Mouse (Mus musculus): ENCODE results near the gene Megf8. TPM values are rescaled to one million over a fixed set of nuclear protein-coding genes. Genes with fewer than 3 reads are reported as not detected.

Megf8 gene
- polyA plus RNA-seq, 1 experiment from 2014 or later: 15.4 TPM

DNA sequence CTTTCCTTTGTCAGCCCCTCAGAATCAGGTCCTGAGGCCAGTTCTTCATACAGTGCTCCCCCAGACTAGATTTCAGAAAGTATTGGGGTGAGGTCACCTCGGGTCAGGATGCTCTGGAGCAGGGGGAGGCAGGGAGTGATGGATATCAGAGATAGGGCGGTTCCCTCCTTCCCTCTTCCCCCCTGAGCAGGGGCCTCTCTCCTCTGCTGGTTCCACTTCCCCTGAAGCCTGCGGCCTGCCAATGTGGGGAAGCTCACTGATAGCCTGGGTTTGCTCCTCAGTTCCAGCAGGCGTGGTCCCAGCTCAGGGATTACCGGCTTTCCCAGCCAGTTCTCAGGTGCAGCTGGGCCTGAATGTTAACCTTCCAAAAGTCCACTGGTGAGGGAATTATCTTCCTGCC is 33.3 kb upstream of the Megf8 start:
- H3K4me3 ChIP-seq (ENCODE audit: low read depth, low read length): peak overlapping the region; percentile 90
- H3K27me3 ChIP-seq (replicated peaks; ENCODE audit: control insufficient read depth, insufficient read depth, low read length): no peaks in the 10 kb centered on the region
- peaks cover 33% of the 10 kb centered on the region for H3K4me1 ChIP-seq (ENCODE audit: control insufficient read depth, insufficient read depth, low read length)
- DNase-seq (ENCODE audit: low spot score) (peak; percentile 55), ATAC-seq (ENCODE audit: low read depth) (no peak)
- peaks cover 41% of the 10 kb centered on the region for H3K36me3 ChIP-seq (ENCODE audit: control insufficient read depth, insufficient read depth, low read length)
- H3K9ac ChIP-seq (ENCODE audit: low read depth, low read length): peak overlapping the region; percentile 89
- no peaks in the 10 kb centered on the region for H3K9me3 ChIP-seq (ENCODE audit: control insufficient read depth, low read length)
- H3K4me2 ChIP-seq (ENCODE audit: low read depth, low read length): peak overlapping the region; percentile 84
- WGBS: 22% methylated on average over 5 of the region's 5 CpGs
- peak overlapping the region; percentile 99 for H3K27ac ChIP-seq (replicated peaks; ENCODE audit: low read depth, low read length)

DNA sequence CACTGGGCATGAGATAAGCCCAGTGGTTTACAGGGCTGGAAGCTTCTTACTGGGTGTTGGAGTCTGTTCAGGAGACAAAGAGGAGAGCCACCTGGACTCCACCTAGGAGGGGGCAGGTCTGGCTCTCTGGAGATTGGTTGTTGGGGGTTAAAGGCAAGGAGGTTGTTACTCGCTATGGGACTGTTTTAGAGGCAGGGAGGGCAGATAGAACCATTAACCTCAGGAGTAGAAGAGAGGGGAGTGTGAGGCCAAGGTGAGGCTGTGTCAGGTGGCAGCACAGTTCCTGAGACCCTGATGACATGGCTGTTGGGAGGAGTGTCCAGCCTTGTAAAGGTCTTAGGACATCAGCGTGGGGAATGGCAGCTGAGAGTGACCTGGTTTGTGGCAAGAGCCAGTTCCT is 32.8 kb upstream of the Megf8 start:
- ATAC-seq (ENCODE audit: low read depth) (no peak), DNase-seq (ENCODE audit: low spot score) (no peak)
- Histone ChIP-seq H3K27me3 (replicated peaks; ENCODE audit: control insufficient read depth, insufficient read depth, low read length) (no peaks in the 10 kb centered on the region), H3K9ac (ENCODE audit: low read depth, low read length) (peak overlapping the region; percentile 89), H3K4me1 (ENCODE audit: control insufficient read depth, insufficient read depth, low read length) (peaks cover 33% of the 10 kb centered on the region), H3K9me3 (ENCODE audit: control insufficient read depth, low read length) (no peaks in the 10 kb centered on the region), H3K36me3 (ENCODE audit: control insufficient read depth, insufficient read depth, low read length) (peaks cover 46% of the 10 kb centered on the region), H3K4me2 (ENCODE audit: low read depth, low read length) (peak overlapping the region; percentile 84), H3K4me3 (ENCODE audit: low read depth, low read length) (peak overlapping the region; percentile 90), H3K27ac (replicated peaks; ENCODE audit: low read depth, low read length) (peak overlapping the region; percentile 99; the same call in 1 of the 2 replicates)
- 56% methylated on average over 2 of the region's 2 CpGs for WGBS

DNA sequence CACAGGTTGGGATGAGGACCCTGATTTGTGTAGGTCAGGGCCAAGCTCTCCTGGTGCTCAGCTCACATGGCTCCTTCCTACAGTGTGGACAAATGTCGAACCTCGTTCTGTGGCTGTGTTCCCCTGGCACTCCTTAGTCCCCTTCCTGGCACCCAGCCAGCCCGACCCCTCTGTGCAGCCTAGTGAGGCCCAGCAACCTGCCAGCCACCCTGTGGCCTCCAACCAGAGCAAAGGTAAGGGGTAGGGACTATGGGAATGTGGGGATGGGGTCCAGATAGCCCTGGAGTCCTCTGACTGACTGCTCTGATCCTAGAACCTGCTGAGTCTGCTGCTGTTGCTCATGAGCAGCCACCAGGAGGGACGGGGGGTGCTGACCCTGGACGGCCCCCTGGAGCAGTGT is 32.2 kb upstream of the Megf8 start:
- Histone ChIP-seq H3K27ac (replicated peaks; ENCODE audit: low read depth, low read length) (no peak overlapping the region), H3K36me3 (ENCODE audit: control insufficient read depth, insufficient read depth, low read length) (peaks cover 52% of the 10 kb centered on the region), H3K4me2 (ENCODE audit: low read depth, low read length) (peak overlapping the region; percentile 84), H3K27me3 (replicated peaks; ENCODE audit: control insufficient read depth, insufficient read depth, low read length) (no peaks in the 10 kb centered on the region), H3K9me3 (ENCODE audit: control insufficient read depth, low read length) (peaks cover 5% of the 10 kb centered on the region; the same call in 1 of the 2 replicates), H3K9ac (ENCODE audit: low read depth, low read length) (peak overlapping the region; percentile 89; the same call in 1 of the 2 replicates), H3K4me1 (ENCODE audit: control insufficient read depth, insufficient read depth, low read length) (peaks cover 33% of the 10 kb centered on the region), H3K4me3 (ENCODE audit: low read depth, low read length) (no peak overlapping the region)
- DNase-seq (ENCODE audit: low spot score) (no peak), ATAC-seq (ENCODE audit: low read depth) (no peak)
- WGBS: 67% methylated on average over 5 of the region's 5 CpGs

DNA sequence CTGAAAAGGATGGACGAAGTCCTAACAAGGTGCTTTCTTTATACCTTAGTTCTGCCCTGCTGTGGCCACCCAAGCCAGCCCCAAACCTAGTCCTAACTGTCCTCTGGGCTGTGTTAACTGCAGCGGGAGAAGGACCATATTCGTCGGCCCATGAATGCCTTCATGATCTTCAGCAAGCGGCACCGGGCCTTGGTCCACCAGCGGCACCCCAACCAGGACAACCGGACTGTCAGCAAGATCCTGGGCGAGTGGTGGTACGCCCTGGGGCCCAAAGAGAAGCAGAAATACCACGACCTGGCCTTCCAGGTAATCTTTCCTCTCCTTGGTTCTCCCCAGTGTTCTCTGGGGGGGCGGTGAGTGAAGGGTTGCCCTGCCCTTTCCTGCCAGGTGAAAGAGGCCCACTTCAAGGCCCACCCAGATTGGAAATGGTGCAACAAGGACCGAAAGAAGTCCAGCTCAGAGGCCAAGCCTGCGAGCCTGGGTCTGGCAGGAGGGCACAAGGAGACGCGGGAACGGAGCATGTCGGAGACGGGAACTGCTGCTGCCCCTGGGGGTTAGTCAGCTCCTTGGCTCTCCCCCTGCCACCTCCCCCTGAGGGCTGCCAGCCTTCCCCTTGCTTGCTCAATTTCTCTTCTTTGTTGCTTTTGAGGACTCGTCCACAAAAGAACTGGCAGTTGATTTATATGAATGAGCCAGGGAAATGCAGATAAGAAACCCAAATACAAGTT is 31.3 kb upstream of the Megf8 start:
- Histone ChIP-seq H3K9ac (ENCODE audit: low read depth, low read length) (no peak overlapping the region), H3K9me3 (ENCODE audit: control insufficient read depth, low read length) (peaks cover 6% of the 10 kb centered on the region; the same call in 1 of the 2 replicates), H3K4me1 (ENCODE audit: control insufficient read depth, insufficient read depth, low read length) (peaks cover 24% of the 10 kb centered on the region), H3K36me3 (ENCODE audit: control insufficient read depth, insufficient read depth, low read length) (peaks cover 61% of the 10 kb centered on the region), H3K4me3 (ENCODE audit: low read depth, low read length) (no peak overlapping the region), H3K4me2 (ENCODE audit: low read depth, low read length) (no peak overlapping the region), H3K27ac (replicated peaks; ENCODE audit: low read depth, low read length) (no peak overlapping the region), H3K27me3 (replicated peaks; ENCODE audit: control insufficient read depth, insufficient read depth, low read length) (no peaks in the 10 kb centered on the region)
- DNase-seq (ENCODE audit: low spot score) (no peak), ATAC-seq (ENCODE audit: low read depth) (no peak)
- 89% methylated on average over 20 of the region's 20 CpGs for WGBS

DNA sequence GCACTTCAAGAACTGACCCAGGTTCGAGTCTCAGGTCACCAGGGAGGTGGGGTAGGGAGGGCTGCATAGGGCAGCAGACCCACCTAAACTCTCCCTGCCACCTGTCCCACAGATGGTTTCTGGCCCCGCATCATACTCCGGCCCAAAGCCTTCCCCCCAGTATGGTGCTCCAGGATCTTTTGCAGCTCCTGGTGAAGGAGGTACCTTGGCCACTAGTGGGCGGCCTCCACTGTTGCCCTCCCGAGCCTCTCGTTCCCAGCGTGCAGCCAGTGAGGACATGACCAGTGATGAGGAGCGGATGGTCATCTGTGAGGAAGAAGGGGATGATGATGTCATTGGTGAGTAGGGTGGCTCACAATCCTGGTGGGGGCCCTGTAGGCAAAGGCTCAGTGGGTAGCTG is 30.0 kb upstream of the Megf8 start:
- Histone ChIP-seq H3K4me3 (ENCODE audit: low read depth, low read length) (no peak overlapping the region), H3K27ac (replicated peaks; ENCODE audit: low read depth, low read length) (no peak overlapping the region)
- WGBS: 79% methylated on average over 8 of the region's 8 CpGs

DNA sequence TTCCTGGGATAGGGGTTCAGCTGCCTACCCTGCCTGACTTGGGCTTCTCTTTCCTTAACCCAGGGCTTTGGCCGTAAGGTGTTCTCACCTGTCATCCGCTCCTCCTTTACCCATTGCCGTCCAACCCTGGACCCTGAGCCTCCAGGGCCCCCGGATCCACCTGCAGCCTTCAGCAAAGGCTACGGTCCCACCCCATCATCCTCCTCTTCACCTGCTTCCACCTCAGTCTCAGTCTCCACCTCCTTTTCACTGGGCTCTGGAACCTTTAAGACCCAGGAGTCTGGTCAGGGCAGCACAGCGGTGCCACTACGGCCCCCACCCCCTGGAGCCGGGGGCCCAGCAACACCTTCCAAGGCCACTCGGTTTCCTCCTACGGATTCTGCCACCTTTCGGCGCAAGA is 29.0 kb upstream of the Megf8 start:
- DNase-seq (ENCODE audit: low spot score): no peak
- no peak for ATAC-seq (ENCODE audit: low read depth)
- no peak overlapping the region for H3K4me2 ChIP-seq (ENCODE audit: low read depth, low read length)
- peaks cover 84% of the 10 kb centered on the region for H3K36me3 ChIP-seq (ENCODE audit: control insufficient read depth, insufficient read depth, low read length)
- no peak overlapping the region for H3K9ac ChIP-seq (ENCODE audit: low read depth, low read length)
- H3K4me3 ChIP-seq (ENCODE audit: low read depth, low read length): no peak overlapping the region
- WGBS: 94% methylated on average over 11 of the region's 12 CpGs
- no peak overlapping the region for H3K27ac ChIP-seq (replicated peaks; ENCODE audit: low read depth, low read length)
- peaks cover 6% of the 10 kb centered on the region; the same call in 1 of the 2 replicates for H3K9me3 ChIP-seq (ENCODE audit: control insufficient read depth, low read length)
- peaks cover 15% of the 10 kb centered on the region for H3K4me1 ChIP-seq (ENCODE audit: control insufficient read depth, insufficient read depth, low read length)
- no peaks in the 10 kb centered on the region for H3K27me3 ChIP-seq (replicated peaks; ENCODE audit: control insufficient read depth, insufficient read depth, low read length)

More for the DNA sequence above, 30.0 kb upstream of the Megf8 start:
- Histone ChIP-seq H3K27me3 (replicated peaks; ENCODE audit: control insufficient read depth, insufficient read depth, low read length) (no peaks in the 10 kb centered on the region), H3K4me1 (ENCODE audit: control insufficient read depth, insufficient read depth, low read length) (peaks cover 15% of the 10 kb centered on the region), H3K9ac (ENCODE audit: low read depth, low read length) (no peak overlapping the region), H3K4me2 (ENCODE audit: low read depth, low read length) (no peak overlapping the region), H3K9me3 (ENCODE audit: control insufficient read depth, low read length) (peaks cover 6% of the 10 kb centered on the region; the same call in 1 of the 2 replicates), H3K36me3 (ENCODE audit: control insufficient read depth, insufficient read depth, low read length) (peaks cover 74% of the 10 kb centered on the region)
- ATAC-seq (ENCODE audit: low read depth) (no peak), DNase-seq (ENCODE audit: low spot score) (no peak)

DNA sequence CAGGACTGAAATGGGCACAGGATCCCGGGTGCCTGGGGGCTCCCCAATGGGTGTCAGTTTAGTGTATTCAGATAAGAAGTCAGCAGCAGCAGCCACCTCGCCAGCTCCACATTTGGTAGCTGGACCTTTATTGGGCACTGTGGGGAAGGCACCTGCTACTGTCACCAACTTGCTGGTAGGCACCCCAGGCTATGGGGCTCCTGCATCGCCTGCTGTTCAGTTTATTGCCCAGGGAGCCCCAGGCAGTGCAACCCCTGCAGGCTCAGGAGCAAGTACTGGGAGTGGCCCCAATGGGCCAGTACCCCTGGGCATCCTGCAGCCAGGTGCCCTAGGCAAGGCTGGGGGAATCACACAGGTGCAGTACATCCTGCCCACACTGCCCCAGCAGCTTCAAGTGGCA is 28.2 kb upstream of the Megf8 start:
- peaks cover 10% of the 10 kb centered on the region; the same call in 1 of the 2 replicates for H3K4me1 ChIP-seq (ENCODE audit: control insufficient read depth, insufficient read depth, low read length)

DNA sequence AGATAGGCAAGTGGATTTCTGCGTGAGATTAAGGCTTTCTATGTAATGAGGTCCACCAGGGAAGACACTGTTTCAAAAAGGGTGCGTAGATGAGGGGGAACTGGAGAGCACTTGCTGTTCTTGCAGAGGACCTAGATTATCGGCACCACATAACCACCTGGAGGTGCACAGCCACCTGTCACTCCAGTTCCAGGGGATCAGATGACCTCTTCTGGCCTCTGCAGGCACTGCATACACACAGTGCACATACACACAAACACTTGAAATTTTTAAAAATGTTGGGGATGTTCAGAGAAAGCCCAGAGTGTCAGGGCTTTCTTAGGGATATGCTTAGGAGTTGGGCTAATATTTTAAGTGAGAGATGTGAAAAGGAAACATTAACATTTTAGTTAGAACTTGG is 27.0 kb upstream of the Megf8 start:
- Histone ChIP-seq H3K4me1 (ENCODE audit: control insufficient read depth, insufficient read depth, low read length) (0 out of 2 replicates have a peak, but pooled peaks cover under 1% of the 10 kb centered on the region), H3K27ac (replicated peaks; ENCODE audit: low read depth, low read length) (no peak overlapping the region), H3K9ac (ENCODE audit: low read depth, low read length) (no peak overlapping the region), H3K27me3 (replicated peaks; ENCODE audit: control insufficient read depth, insufficient read depth, low read length) (no peaks in the 10 kb centered on the region), H3K4me3 (ENCODE audit: low read depth, low read length) (no peak overlapping the region), H3K36me3 (ENCODE audit: control insufficient read depth, insufficient read depth, low read length) (peaks cover 100% of the 10 kb centered on the region), H3K4me2 (ENCODE audit: low read depth, low read length) (no peak overlapping the region), H3K9me3 (ENCODE audit: control insufficient read depth, low read length) (peaks cover 6% of the 10 kb centered on the region; the same call in 1 of the 2 replicates)
- no peak for DNase-seq (ENCODE audit: low spot score)
- WGBS: 95% methylated on average over 3 of the region's 3 CpGs
- ATAC-seq (ENCODE audit: low read depth): no peak

More for the DNA sequence above, 28.2 kb upstream of the Megf8 start:
- Histone ChIP-seq H3K4me3 (ENCODE audit: low read depth, low read length) (no peak overlapping the region), H3K27ac (replicated peaks; ENCODE audit: low read depth, low read length) (no peak overlapping the region), H3K27me3 (replicated peaks; ENCODE audit: control insufficient read depth, insufficient read depth, low read length) (no peaks in the 10 kb centered on the region), H3K9ac (ENCODE audit: low read depth, low read length) (no peak overlapping the region), H3K36me3 (ENCODE audit: control insufficient read depth, insufficient read depth, low read length) (peaks cover 91% of the 10 kb centered on the region), H3K9me3 (ENCODE audit: control insufficient read depth, low read length) (peaks cover 6% of the 10 kb centered on the region; the same call in 1 of the 2 replicates), H3K4me2 (ENCODE audit: low read depth, low read length) (no peak overlapping the region)
- no peak for ATAC-seq (ENCODE audit: low read depth)
- no peak for DNase-seq (ENCODE audit: low spot score)
- WGBS: 79% methylated on average over 3 of the region's 3 CpGs

DNA sequence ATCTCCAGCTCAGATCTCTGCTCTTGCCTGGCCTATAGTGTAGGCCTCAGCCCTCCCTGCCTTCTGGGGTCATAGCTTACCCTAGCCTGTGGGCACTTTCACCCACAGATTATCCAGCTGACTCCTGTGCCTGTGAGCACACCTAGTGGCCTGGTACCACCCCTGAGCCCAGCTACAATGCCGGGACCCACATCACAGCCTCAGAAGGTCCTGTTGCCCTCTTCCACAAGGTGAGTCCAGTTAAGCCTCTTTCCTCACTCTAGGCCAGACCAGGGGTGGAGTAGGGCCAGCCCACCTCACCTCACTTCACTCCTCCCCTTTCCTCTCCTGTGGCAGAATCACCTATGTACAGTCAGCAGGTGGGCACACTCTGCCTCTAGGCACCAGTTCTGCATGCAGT is 26.5 kb upstream of the Megf8 start:
- no peak overlapping the region for H3K4me3 ChIP-seq (ENCODE audit: low read depth, low read length)
- DNase-seq (ENCODE audit: low spot score): no peak
- no peaks in the 10 kb centered on the region for H3K4me1 ChIP-seq (ENCODE audit: control insufficient read depth, insufficient read depth, low read length)
- WGBS: 91% methylated on average over 1 of the region's 1 CpGs
- H3K4me2 ChIP-seq (ENCODE audit: low read depth, low read length): no peak overlapping the region
- H3K27me3 ChIP-seq (replicated peaks; ENCODE audit: control insufficient read depth, insufficient read depth, low read length): no peaks in the 10 kb centered on the region
- peaks cover 6% of the 10 kb centered on the region; the same call in 1 of the 2 replicates for H3K9me3 ChIP-seq (ENCODE audit: control insufficient read depth, low read length)
- peaks cover 100% of the 10 kb centered on the region for H3K36me3 ChIP-seq (ENCODE audit: control insufficient read depth, insufficient read depth, low read length)
- no peak overlapping the region for H3K9ac ChIP-seq (ENCODE audit: low read depth, low read length)
- no peak overlapping the region for H3K27ac ChIP-seq (replicated peaks; ENCODE audit: low read depth, low read length)
- peak; percentile 8; the same call in 1 of the 2 replicates for ATAC-seq (ENCODE audit: low read depth)
